Mouse (Mus musculus) midbrain, embryonic 11.5 days (tissue): ENCODE results near the gene Pcbp3. TPM values are rescaled to one million over a fixed set of nuclear protein-coding genes. Genes with fewer than 3 reads are reported as not detected.
"Not testable (repeated sequence)": the region's sequence is repeated elsewhere in the genome, so short reads cannot be mapped to it uniquely, and the experiment has no call there.

Source experiments
- ATAC-seq: fragments of 200-750 bp; cut with Nextera tagmentation; 2 replicates; pipeline ENCODE4 v1.8.0; 2017; ENCODE audit warnings: moderate TSS enrichment, moderate library complexity; ENCODE audit not compliant: low FRiP score
- DNase-seq: peaks from one replicate; pipeline ENCODE4 v3.0.0; 2015; ENCODE audit warnings: low spot score; ENCODE audit errors: missing footprints
- H3K27ac ChIP-seq: fragments of 300-500 bp; sonication (generic); 2 replicates; pipeline ENCODE4 v1.5.1; 2014; ENCODE audit warnings: low read depth, low read length
- H3K27me3 ChIP-seq: fragments of 300-500 bp; sonication (generic); 2 replicates; pipeline ENCODE4 v1.6.1; 2014; ENCODE audit warnings: mild to moderate bottlenecking, low read length, moderate library complexity, mixed read lengths; ENCODE audit not compliant: control insufficient read depth, insufficient read depth
- H3K36me3 ChIP-seq: fragments of 300-500 bp; sonication (generic); 2 replicates; pipeline ENCODE4 v1.6.1; 2014; ENCODE audit warnings: mild to moderate bottlenecking, low read length, moderate library complexity, mixed read lengths; ENCODE audit not compliant: control insufficient read depth, insufficient read depth
- H3K4me1 ChIP-seq: fragments of 300-500 bp; sonication (generic); 2 replicates; pipeline ENCODE4 v1.6.1; 2014; ENCODE audit warnings: low read length; ENCODE audit not compliant: control insufficient read depth, insufficient read depth
- H3K4me2 ChIP-seq: fragments of 300-500 bp; sonication (generic); 2 replicates; pipeline ENCODE4 v1.6.1; 2014; ENCODE audit warnings: mild to moderate bottlenecking, moderate library complexity
- H3K4me3 ChIP-seq: fragments of 300-500 bp; sonication (generic); 2 replicates; pipeline ENCODE4 v1.5.1; 2014; ENCODE audit warnings: low read depth, low read length
- H3K9ac ChIP-seq: fragments of 300-500 bp; sonication (generic); 2 replicates; pipeline ENCODE4 v1.6.1; 2014; ENCODE audit warnings: low read length
- H3K9me3 ChIP-seq: fragments of 300-500 bp; sonication (generic); 2 replicates; pipeline ENCODE4 v1.6.1; 2016; ENCODE audit warnings: low read length; ENCODE audit not compliant: control insufficient read depth
- WGBS: fragments of 180-500 bp; shearing (Covaris S2); extraction: QIAGEN DNeasy Blood & Tissue Kit; methylation state at CpG from one replicate; pipeline ENCODE4 v1.1.7; 2014; 5-methylcytosine and 5-hydroxymethylcytosine counted together
- polyA plus RNA-seq: library from polyadenylated mRNA; unstranded; fragments of >200 nt; fragmentation: Nextera tagmentation; extraction: Ambion mirVana; gene quantifications from 2 replicates; pipeline ENCODE4 v1.2.1, GENCODE M21; 2014

The Pcbp3 gene
- polyA plus RNA-seq, 1 experiment from 2014 or later, result 41.5 TPM

- Histone ChIP-seq H3K27me3 (no peaks in the 10 kb centered on the region), H3K36me3 (no peaks in the 10 kb centered on the region), H3K9me3 (no peaks in the 10 kb centered on the region), H3K27ac (no peak overlapping the region), H3K4me2 (no peak overlapping the region), H3K4me1 (peaks cover 8% of the 10 kb centered on the region), H3K9ac (no peak overlapping the region), H3K4me3 (no peak overlapping the region)
- WGBS, result 65% methylated on average over 2 of the region's 2 CpGs
- no peak for ATAC-seq
- DNase-seq, result no peak
Measured at GRCm38 (mm10) chr10:76978042-76978441, 16.4 kb upstream of the Pcbp3 start.

GRCm38 (mm10) chr10:76976699-76977098 is 15.0 kb upstream of the Pcbp3 start:
- Histone ChIP-seq H3K36me3 (no peaks in the 10 kb centered on the region), H3K9me3 (no peaks in the 10 kb centered on the region), H3K4me2 (no peak overlapping the region), H3K4me1 (peaks cover 8% of the 10 kb centered on the region), H3K27me3 (no peaks in the 10 kb centered on the region), H3K4me3 (no peak overlapping the region), H3K9ac (no peak overlapping the region), H3K27ac (no peak overlapping the region)
- ATAC-seq (no peak), DNase-seq (no peak)
- 58% methylated on average over 4 of the region's 4 CpGs for WGBS

GRCm38 (mm10) chr10:76973797-76974436 is 12.2 kb upstream of the Pcbp3 start:
- DNase-seq (peak; percentile 86), ATAC-seq (peak; percentile 33; the same call in 1 of the 2 replicates)
- Histone ChIP-seq H3K27me3 (no peaks in the 10 kb centered on the region), H3K4me3 (no peak overlapping the region), H3K36me3 (no peaks in the 10 kb centered on the region), H3K4me2 (0 out of 2 replicates have a peak overlapping the region, but pooled peaks have one; percentile 14), H3K9me3 (no peaks in the 10 kb centered on the region), H3K27ac (no peak overlapping the region), H3K9ac (no peak overlapping the region), H3K4me1 (peaks cover 8% of the 10 kb centered on the region)
- 14% methylated on average over 15 of the region's 15 CpGs for WGBS

- DNase-seq, H3K4me2 ChIP-seq: not testable (repeated sequence)
- WGBS, result 79% methylated on average over 6 of the region's 6 CpGs
Measured at GRCm38 (mm10) chr10:76972318-76972717, 10.6 kb upstream of the Pcbp3 start.

GRCm38 (mm10) chr10:76970974-76971373 is 9.3 kb upstream of the Pcbp3 start:
- H3K36me3 ChIP-seq, result no peaks in the 10 kb centered on the region
- no peak overlapping the region for H3K4me3 ChIP-seq
- H3K9me3 ChIP-seq, result no peaks in the 10 kb centered on the region
- H3K4me1 ChIP-seq, result peaks cover 8% of the 10 kb centered on the region
- H3K27ac ChIP-seq, result no peak overlapping the region
- no peak overlapping the region for H3K4me2 ChIP-seq
- DNase-seq (no peak), ATAC-seq (no peak)
- WGBS, result 91% methylated on average over 7 of the region's 7 CpGs
- H3K27me3 ChIP-seq, result no peaks in the 10 kb centered on the region
- H3K9ac ChIP-seq, result no peak overlapping the region

More at GRCm38 (mm10) chr10:76972318-76972717, 10.6 kb upstream of the Pcbp3 start:
- not testable (repeated sequence) for H3K27me3 ChIP-seq, H3K9me3 ChIP-seq, H3K4me3 ChIP-seq, ATAC-seq, H3K36me3 ChIP-seq, H3K4me1 ChIP-seq, H3K9ac ChIP-seq, H3K27ac ChIP-seq

- no peak overlapping the region for H3K4me2 ChIP-seq
- no peaks in the 10 kb centered on the region for H3K27me3 ChIP-seq
- peaks cover 25% of the 10 kb centered on the region for H3K4me1 ChIP-seq
- no peaks in the 10 kb centered on the region for H3K9me3 ChIP-seq
- H3K4me3 ChIP-seq, result no peak overlapping the region
- no peak overlapping the region for H3K27ac ChIP-seq
- 33% methylated on average over 6 of the region's 6 CpGs for WGBS
- H3K36me3 ChIP-seq, result no peaks in the 10 kb centered on the region
- H3K9ac ChIP-seq, result no peak overlapping the region; the same call in 1 of the 2 replicates
- ATAC-seq, result no peak
- peak; percentile 89 for DNase-seq
Measured at GRCm38 (mm10) chr10:76964436-76964835, 2.7 kb upstream of the Pcbp3 start.

- peaks cover 25% of the 10 kb centered on the region for H3K4me1 ChIP-seq
- no peaks in the 10 kb centered on the region for H3K27me3 ChIP-seq
Measured at GRCm38 (mm10) chr10:76963997-76964396, 2.3 kb upstream of the Pcbp3 start.

GRCm38 (mm10) chr10:76961156-76961555 is 531 bp downstream of the Pcbp3 start:
- ATAC-seq (no peak), DNase-seq (no peak)
- peaks cover 30% of the 10 kb centered on the region for H3K4me1 ChIP-seq
- no peak overlapping the region for H3K27ac ChIP-seq
- peak overlapping the region; percentile 95 for H3K4me2 ChIP-seq
- peak overlapping the region; percentile 82 for H3K9ac ChIP-seq
- H3K9me3 ChIP-seq, result no peaks in the 10 kb centered on the region
- no peaks in the 10 kb centered on the region for H3K27me3 ChIP-seq
- H3K4me3 ChIP-seq, result peak overlapping the region; percentile 66
- H3K36me3 ChIP-seq, result no peaks in the 10 kb centered on the region
- WGBS, result 6% methylated on average over 11 of the region's 11 CpGs

More at GRCm38 (mm10) chr10:76963997-76964396, 2.3 kb upstream of the Pcbp3 start:
- 39% methylated on average over 9 of the region's 9 CpGs for whole genome bisulfite sequencing
- no peaks in the 10 kb centered on the region for H3K36me3 ChIP-seq
- no peaks in the 10 kb centered on the region for H3K9me3 ChIP-seq
- no peak for ATAC-seq
- no peak overlapping the region for H3K4me2 ChIP-seq
- H3K4me3 ChIP-seq, result no peak overlapping the region
- DNase-seq, result peak; percentile 90
- H3K27ac ChIP-seq, result no peak overlapping the region
- no peak overlapping the region for H3K9ac ChIP-seq

GRCm38 (mm10) chr10:76958201-76958600 is 3.5 kb downstream of the Pcbp3 start:
- Histone ChIP-seq H3K9me3 (no peaks in the 10 kb centered on the region), H3K9ac (no peak overlapping the region), H3K27ac (no peak overlapping the region), H3K4me2 (no peak overlapping the region), H3K36me3 (no peaks in the 10 kb centered on the region), H3K27me3 (no peaks in the 10 kb centered on the region), H3K4me1 (peaks cover 14% of the 10 kb centered on the region), H3K4me3 (no peak overlapping the region)
- no peak for DNase-seq
- WGBS, result 56% methylated on average over 3 of the region's 3 CpGs
- ATAC-seq, result no peak
